In genomic region chr11:100931254-100931921, GRCm38 (mm10) we compare ENCODE assay signal across 8 mouse cellular contexts. TPM values are rescaled to one million over a fixed set of nuclear protein-coding genes. Genes with fewer than 3 reads are reported as not detected.
A peak's percentile ranks its signal among the peaks of the same experiment; 100 is the strongest.
DNase-seq lines count a peak whose midpoint lies in the region; ATAC-seq and TF ChIP-seq lines count a peak whose summit lies in the region.

No protein-coding gene starts in this region.

- no peaks in the 10 kb centered on the region for H3K27me3 ChIP-seq in heart, embryonic 10.5 days (ENCODE audit: insufficient read depth, poor library complexity, severe bottlenecking)
- no peaks in the 10 kb centered on the region for H3K27me3 ChIP-seq in heart, postnatal 0 days (ENCODE audit: control insufficient read depth, insufficient read depth, low read length)
- no peaks in the 10 kb centered on the region for H3K27me3 ChIP-seq in liver, embryonic 13.5 days
- H3K27me3 ChIP-seq in midbrain, postnatal 0 days (ENCODE audit: insufficient read depth, low read length), result no peaks in the 10 kb centered on the region

- no peaks in the 10 kb centered on the region for H3K36me3 ChIP-seq in heart, embryonic 10.5 days
- H3K36me3 ChIP-seq in heart, postnatal 0 days (replicated peaks; ENCODE audit: control insufficient read depth, insufficient read depth, low read length), result 0 out of 2 replicates have a peak, but pooled peaks cover 4% of the 10 kb centered on the region
- H3K36me3 ChIP-seq in liver, embryonic 13.5 days, result peaks cover 6% of the 10 kb centered on the region
- no peaks in the 10 kb centered on the region for H3K36me3 ChIP-seq in midbrain, postnatal 0 days (ENCODE audit: insufficient read depth, low read length)

- DNase-seq in heart, adult 18-20 months, result peak; percentile 69 to 73
- no peak for DNase-seq in heart, embryonic 10.5 days (ENCODE audit: low spot score)
- DNase-seq in R1 (ENCODE audit: low read depth, low spot score), result peak; percentile 26
- no peak for DNase-seq in heart, postnatal 0 days (ENCODE audit: low spot score)
- no peak for DNase-seq in liver, embryonic 13.5 days
- DNase-seq in spleen, adult 18-20 months, result peak; percentile 18 to 49
- DNase-seq in frontal cortex, postnatal 14 days (ENCODE audit: low spot score in 2 of 2), result no peak
- no peak for DNase-seq in midbrain, postnatal 0 days (ENCODE audit: low spot score)

- no peaks in the 10 kb centered on the region for H3K9me3 ChIP-seq in heart, embryonic 10.5 days
- H3K9me3 ChIP-seq in heart, postnatal 0 days (replicated peaks; ENCODE audit: control insufficient read depth, low read length), result no peaks in the 10 kb centered on the region
- no peaks in the 10 kb centered on the region for H3K9me3 ChIP-seq in liver, embryonic 13.5 days (replicated peaks)
- no peaks in the 10 kb centered on the region for H3K9me3 ChIP-seq in midbrain, postnatal 0 days (ENCODE audit: low read length)

- no peak for TF ChIP-seq CTCF in heart, postnatal 0 days (IDR thresholded peaks at IDR 0.05; ENCODE audit: low read depth)
- TF ChIP-seq CTCF in midbrain, postnatal 0 days (IDR thresholded peaks at IDR 0.05), result no peak

- H3K4me1 ChIP-seq in heart, embryonic 10.5 days, result peaks cover 15% of the 10 kb centered on the region; the same call in 1 of the 2 replicates
- H3K4me1 ChIP-seq in heart, postnatal 0 days (ENCODE audit: control insufficient read depth, insufficient read depth), result peaks cover 12% of the 10 kb centered on the region
- H3K4me1 ChIP-seq in liver, embryonic 13.5 days (replicated peaks), result peaks cover 62% of the 10 kb centered on the region
- no peaks in the 10 kb centered on the region for H3K4me1 ChIP-seq in midbrain, postnatal 0 days (ENCODE audit: insufficient read depth, low read length)

- H3K9ac ChIP-seq in heart, postnatal 0 days (replicated peaks; ENCODE audit: low read depth, low read length), result 0 out of 2 replicates have a peak overlapping the region, but pooled peaks have one; percentile 20
- peak overlapping the region; percentile 44 for H3K9ac ChIP-seq in liver, embryonic 13.5 days
- H3K9ac ChIP-seq in midbrain, postnatal 0 days (replicated peaks; ENCODE audit: low read length, poor library complexity, severe bottlenecking), result no peak overlapping the region

- no peak overlapping the region for H3K4me3 ChIP-seq in heart, embryonic 10.5 days
- H3K4me3 ChIP-seq in heart, postnatal 0 days (ENCODE audit: low read depth, low read length), result peak overlapping the region; percentile 34
- peak overlapping the region; percentile 47 for H3K4me3 ChIP-seq in liver, embryonic 13.5 days (replicated peaks)
- no peak overlapping the region for H3K4me3 ChIP-seq in midbrain, postnatal 0 days (ENCODE audit: low read depth, low read length)

- ATAC-seq in heart, postnatal 0 days (ENCODE audit: insufficient read depth, low read depth), result no peak
- no peak for ATAC-seq in liver, embryonic 13.5 days (ENCODE audit: low read depth)
- ATAC-seq in midbrain, postnatal 0 days (ENCODE audit: low FRiP score), result no peak

- WGBS in heart, embryonic 10.5 days, result 82% methylated on average over 12 of the region's 12 CpGs
- 71% methylated on average over 12 of the region's 12 CpGs for WGBS in heart, postnatal 0 days
- 58% methylated on average over 12 of the region's 12 CpGs for WGBS in liver, embryonic 13.5 days (ENCODE audit: insufficient replicate concordance)
- 70% methylated on average over 12 of the region's 12 CpGs for WGBS in midbrain, postnatal 0 days

- H3K4me2 ChIP-seq in heart, postnatal 0 days (ENCODE audit: low read depth, low read length), result peak overlapping the region; percentile 55
- peak overlapping the region; percentile 63 for H3K4me2 ChIP-seq in liver, embryonic 13.5 days
- H3K4me2 ChIP-seq in midbrain, postnatal 0 days (ENCODE audit: low read depth, low read length, poor library complexity, severe bottlenecking), result no peak overlapping the region

- no peak overlapping the region for H3K27ac ChIP-seq in heart, embryonic 10.5 days
- H3K27ac ChIP-seq in heart, postnatal 0 days (ENCODE audit: low read depth), result peak overlapping the region; percentile 53; the same call in 1 of the 2 replicates
- H3K27ac ChIP-seq in liver, embryonic 13.5 days, result peak overlapping the region; percentile 35
- H3K27ac ChIP-seq in midbrain, postnatal 0 days (ENCODE audit: low read depth, low read length), result no peak overlapping the region

- TF ChIP-seq EP300 in heart, postnatal 0 days (IDR thresholded peaks at IDR 0.05; ENCODE audit: low read depth), result no peak

RNA-seq across cellular contexts. Expression of gene Stat3, which starts 8.0 kb away (rescaled TPM):
- total RNA-seq in heart, adult 18-20 months (2021), result 10 to 100 TPM; 71.8 to 83.2 TPM
- polyA plus RNA-seq in heart, embryonic 10.5 days (2016; fragmentation: Nextera tagmentation; extraction: Ambion mirVana), result 33.7 and 41.5 TPM in 2 replicates
- 105 and 128 TPM in 2 replicates for total RNA-seq in heart, postnatal 0 days (2014; rRNA removed; ENCODE audit: low replicate concordance)
- 53.5 and 65.7 TPM in 2 replicates for polyA plus RNA-seq in heart, postnatal 0 days (2015; fragmentation: Nextera tagmentation; extraction: Ambion mirVana)
- 28.5 and 32.8 TPM in 2 replicates for polyA plus RNA-seq in liver, embryonic 13.5 days (2015; fragmentation: Nextera tagmentation; extraction: Ambion mirVana)
- total RNA-seq in midbrain, postnatal 0 days (2014; rRNA removed), result 37.8 and 47.1 TPM in 2 replicates
- polyA plus RNA-seq in midbrain, postnatal 0 days (2015; fragmentation: Nextera tagmentation; extraction: Ambion mirVana), result 34.2 and 40.8 TPM in 2 replicates

RNA-seq across cellular contexts. Expression of gene Cavin1, which starts 39.3 kb away (rescaled TPM):
- total RNA-seq in heart, adult 18-20 months (2021), result 100 to 1,000 TPM; 192 to 214 TPM
- polyA plus RNA-seq in heart, embryonic 10.5 days (2016; fragmentation: Nextera tagmentation; extraction: Ambion mirVana), result 139 and 252 TPM in 2 replicates
- 274 and 305 TPM in 2 replicates for total RNA-seq in heart, postnatal 0 days (2014; rRNA removed; ENCODE audit: low replicate concordance)
- 401 and 442 TPM in 2 replicates for polyA plus RNA-seq in heart, postnatal 0 days (2015; fragmentation: Nextera tagmentation; extraction: Ambion mirVana)
- polyA plus RNA-seq in liver, embryonic 13.5 days (2015; fragmentation: Nextera tagmentation; extraction: Ambion mirVana), result 25.5 and 26.6 TPM in 2 replicates
- total RNA-seq in midbrain, postnatal 0 days (2014; rRNA removed), result 24.8 and 26.0 TPM in 2 replicates
- 46.0 and 47.5 TPM in 2 replicates for polyA plus RNA-seq in midbrain, postnatal 0 days (2015; fragmentation: Nextera tagmentation; extraction: Ambion mirVana)

Comparison
In these comparisons a context has a peak if more than half of its experiments do, and no peak if none do; other contexts are left out.
1. DNase-seq: peak in heart, adult 18-20 months (2 of 2), R1 (single experiment) and spleen, adult 18-20 months (2 of 2); none in heart, embryonic 10.5 days (single experiment), heart, postnatal 0 days (single experiment), liver, embryonic 13.5 days (single experiment), frontal cortex, postnatal 14 days (0 of 2) and midbrain, postnatal 0 days (single experiment).
2. H3K27ac ChIP-seq: peak in heart, postnatal 0 days (single experiment) and liver, embryonic 13.5 days (single experiment); none in heart, embryonic 10.5 days (single experiment) and midbrain, postnatal 0 days (single experiment).
3. H3K4me3 ChIP-seq: peak in heart, postnatal 0 days (single experiment) and liver, embryonic 13.5 days (single experiment); none in heart, embryonic 10.5 days (single experiment) and midbrain, postnatal 0 days (single experiment).